Mouse (Mus musculus) limb, embryonic 13.5 days (tissue): Measurements from ENCODE around the gene Hps6. TPM values are rescaled to one million over a fixed set of nuclear protein-coding genes. Genes with fewer than 3 reads are reported as not detected.

Experiments
- ATAC-seq: fragments of 200-750 bp; cut with Nextera tagmentation; 2 replicates; pipeline ENCODE4 v1.8.0; 2017; ENCODE audit warnings: low read depth, moderate number of reproducible peaks, moderate TSS enrichment; ENCODE audit not compliant: low FRiP score
- H3K27ac ChIP-seq: fragments of 300-500 bp; sonication (generic); 2 replicates; pipeline ENCODE4 v1.5.1; 2015; ENCODE audit warnings: inconsistent platforms, mild to moderate bottlenecking, moderate library complexity
- H3K27me3 ChIP-seq: fragments of 300-500 bp; sonication (generic); 2 replicates; pipeline ENCODE4 v1.6.1; 2015; ENCODE audit warnings: mild to moderate bottlenecking, inconsistent platforms
- H3K36me3 ChIP-seq: fragments of 300-500 bp; sonication (generic); 2 replicates; pipeline ENCODE4 v1.6.1; 2015; ENCODE audit warnings: inconsistent platforms, mild to moderate bottlenecking, moderate library complexity
- H3K4me1 ChIP-seq: fragments of 300-500 bp; sonication (generic); 2 replicates; pipeline ENCODE4 v1.6.1; 2015; ENCODE audit warnings: inconsistent platforms
- H3K4me2 ChIP-seq: fragments of 300-500 bp; sonication (generic); replicated peaks from 2 replicates; pipeline ENCODE4 v1.6.1; 2015; ENCODE audit warnings: inconsistent platforms, mild to moderate bottlenecking, moderate library complexity
- H3K4me3 ChIP-seq: fragments of 300-500 bp; sonication (generic); 2 replicates; pipeline ENCODE4 v1.5.1; 2015; ENCODE audit warnings: moderate library complexity, mild to moderate bottlenecking, inconsistent platforms
- H3K9ac ChIP-seq: fragments of 300-500 bp; sonication (generic); 2 replicates; pipeline ENCODE4 v1.6.1; 2015; ENCODE audit warnings: mild to moderate bottlenecking, inconsistent platforms
- H3K9me3 ChIP-seq: fragments of 300-500 bp; sonication (generic); 2 replicates; pipeline ENCODE4 v1.6.1; 2016; ENCODE audit warnings: inconsistent platforms
- WGBS: fragments of 180-500 bp; shearing (Covaris S2); methylation state at CpG from one replicate; pipeline ENCODE4 v1.1.7; 2015; 5-methylcytosine and 5-hydroxymethylcytosine counted together
- polyA plus RNA-seq: library from polyadenylated mRNA; unstranded; fragments of >200 nt; fragmentation: Nextera tagmentation; extraction: Ambion mirVana; gene quantifications from 2 replicates; pipeline ENCODE4 v1.2.1, GENCODE M21; 2015

The Hps6 gene
- polyA plus RNA-seq, 1 experiment from 2014 or later: 8.1 TPM

- Histone ChIP-seq H3K27ac (no peak overlapping the region), H3K9ac (no peak overlapping the region), H3K9me3 (peaks cover 5% of the 10 kb centered on the region), H3K4me1 (peaks cover 10% of the 10 kb centered on the region), H3K36me3 (peaks cover 74% of the 10 kb centered on the region), H3K27me3 (no peaks in the 10 kb centered on the region), H3K4me2 (no peak overlapping the region), H3K4me3 (no peak overlapping the region)
- no peak for ATAC-seq
- WGBS: 90% methylated on average over 9 of the region's 9 CpGs
Measured at GRCm38 (mm10) chr19:46031689-46032432, 28.6 kb downstream of the Hps6 start.

DNA sequence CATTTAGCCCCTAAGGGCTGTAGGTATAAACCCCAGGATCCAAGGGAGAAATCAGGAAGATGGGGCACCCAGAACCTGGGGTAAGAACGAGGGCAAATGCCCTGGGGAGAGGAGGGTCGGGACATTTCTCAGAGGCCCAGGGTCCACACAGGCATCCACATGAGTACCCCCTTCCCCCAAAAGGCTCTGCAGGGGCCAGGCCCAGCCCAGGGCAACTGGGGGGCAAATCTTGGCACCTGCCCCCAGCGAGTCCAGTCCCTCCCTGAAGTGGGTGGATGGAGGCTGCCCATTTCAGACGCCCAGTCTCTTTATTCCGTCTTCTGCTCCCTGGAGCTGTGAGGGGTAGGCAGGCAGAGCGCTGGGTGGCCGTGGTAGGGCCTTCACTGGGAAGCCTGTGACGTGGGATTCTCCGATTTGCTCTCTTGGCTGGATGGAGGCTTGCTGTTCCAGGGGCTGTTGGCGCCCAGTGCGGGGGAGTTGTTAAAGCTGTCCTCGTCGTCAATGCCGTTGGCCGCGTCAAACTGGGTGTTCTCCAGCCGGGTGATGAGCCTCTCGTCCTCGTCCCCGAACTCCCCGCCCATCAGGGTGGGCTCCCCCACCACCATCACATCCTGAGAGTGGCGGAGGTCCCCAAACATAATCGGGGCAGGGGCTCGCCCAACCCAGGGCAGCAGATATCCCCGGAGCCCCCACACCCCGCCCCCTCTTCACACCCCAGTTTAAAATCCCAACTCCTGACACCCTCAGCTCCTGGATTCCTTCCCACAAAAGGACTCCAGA lies 29.6 kb downstream of the Hps6 start:
- 89% methylated on average over 26 of the region's 26 CpGs for WGBS
- H3K36me3 ChIP-seq: peaks cover 74% of the 10 kb centered on the region

DNA sequence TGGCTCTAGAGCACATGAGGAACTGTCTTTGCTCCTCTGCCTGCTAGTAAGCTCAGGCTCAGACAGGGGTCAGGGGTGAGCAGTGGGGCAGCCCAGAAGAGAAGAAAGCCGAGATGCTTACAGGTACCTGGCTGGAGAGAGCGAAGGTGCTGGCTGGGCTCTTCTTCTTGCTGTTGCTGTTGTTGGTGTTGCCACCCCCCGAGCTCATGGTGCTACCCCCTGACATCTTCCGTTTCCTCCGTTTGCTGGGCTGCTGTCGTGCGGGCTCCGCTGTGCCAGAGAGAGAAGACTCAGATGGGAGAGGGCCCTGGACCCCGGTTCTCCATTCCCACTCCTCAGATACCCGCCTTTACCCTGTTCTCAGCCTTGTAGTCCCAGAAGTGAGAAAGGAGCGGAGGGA lies 30.6 kb downstream of the Hps6 start:
- H3K4me1 ChIP-seq: peaks cover 28% of the 10 kb centered on the region
- no peak overlapping the region for H3K4me3 ChIP-seq
- H3K27me3 ChIP-seq: no peaks in the 10 kb centered on the region
- H3K4me2 ChIP-seq: no peak overlapping the region
- H3K9me3 ChIP-seq: peaks cover 5% of the 10 kb centered on the region
- no peak overlapping the region for H3K9ac ChIP-seq
- ATAC-seq: no peak
- H3K36me3 ChIP-seq: peaks cover 74% of the 10 kb centered on the region
- no peak overlapping the region for H3K27ac ChIP-seq
- 94% methylated on average over 11 of the region's 11 CpGs for WGBS

More for the DNA sequence above, 29.6 kb downstream of the Hps6 start:
- ATAC-seq: no peak
- H3K9ac ChIP-seq: no peak overlapping the region
- no peaks in the 10 kb centered on the region for H3K27me3 ChIP-seq
- no peak overlapping the region for H3K4me2 ChIP-seq
- H3K27ac ChIP-seq: no peak overlapping the region
- peaks cover 5% of the 10 kb centered on the region for H3K9me3 ChIP-seq
- peaks cover 20% of the 10 kb centered on the region for H3K4me1 ChIP-seq
- no peak overlapping the region for H3K4me3 ChIP-seq

GRCm38 (mm10) chr19:46035971-46036370 lies 32.7 kb downstream of the Hps6 start:
- WGBS: 89% methylated on average over 13 of the region's 13 CpGs
- no peaks in the 10 kb centered on the region for H3K9me3 ChIP-seq
- peak overlapping the region; percentile 100; the same call in 1 of the 2 replicates for H3K4me2 ChIP-seq
- no peak for ATAC-seq
- peaks cover 41% of the 10 kb centered on the region for H3K4me1 ChIP-seq
- H3K4me3 ChIP-seq: no peak overlapping the region
- no peaks in the 10 kb centered on the region for H3K27me3 ChIP-seq
- H3K36me3 ChIP-seq: peaks cover 57% of the 10 kb centered on the region
- no peak overlapping the region for H3K9ac ChIP-seq
- no peak overlapping the region for H3K27ac ChIP-seq

DNA sequence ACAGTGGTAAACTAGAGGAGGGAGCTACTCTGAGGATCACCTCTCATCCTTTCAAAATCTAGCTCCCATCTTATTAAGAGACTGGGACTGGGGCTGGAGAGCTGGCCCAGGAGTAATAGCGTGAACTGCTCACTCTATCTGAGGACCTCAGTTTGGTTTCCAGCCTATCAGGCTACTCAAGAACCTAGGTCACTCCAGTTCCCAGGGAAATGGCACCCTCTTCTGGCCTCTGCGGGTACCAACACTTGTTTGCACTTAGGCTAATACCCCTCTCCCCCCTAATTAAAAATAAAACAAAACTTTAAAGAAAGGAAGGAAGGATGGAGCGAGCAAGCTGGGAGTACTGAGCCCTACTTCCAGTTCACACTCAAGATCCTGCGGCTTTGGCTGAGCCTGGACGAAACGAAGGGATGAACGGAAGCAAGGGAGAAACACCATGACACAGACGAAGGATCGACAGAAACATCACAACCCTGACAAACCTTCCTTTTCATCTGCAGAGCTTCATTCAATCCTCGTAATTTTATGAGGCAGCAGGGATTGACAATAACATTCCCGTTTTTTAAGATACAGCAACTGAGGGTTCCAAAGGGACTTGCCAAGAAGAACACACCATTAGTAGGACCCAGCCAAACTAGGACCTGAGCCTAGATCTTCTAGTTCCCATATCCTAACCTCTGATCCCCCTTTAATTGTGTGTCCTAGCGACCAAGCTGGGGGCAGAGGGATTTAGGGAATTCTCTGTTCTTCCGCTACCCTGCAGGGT lies 33.4 kb downstream of the Hps6 start:
- peaks cover 52% of the 10 kb centered on the region for H3K36me3 ChIP-seq
- H3K4me2 ChIP-seq: peak overlapping the region; percentile 100
- no peak for ATAC-seq
- no peaks in the 10 kb centered on the region for H3K27me3 ChIP-seq
- peak overlapping the region; percentile 95 for H3K4me3 ChIP-seq
- WGBS: 75% methylated on average over 13 of the region's 13 CpGs
- no peaks in the 10 kb centered on the region for H3K9me3 ChIP-seq
- H3K9ac ChIP-seq: peak overlapping the region; percentile 99
- peak overlapping the region; percentile 99; the same call in 1 of the 2 replicates for H3K27ac ChIP-seq
- peaks cover 48% of the 10 kb centered on the region for H3K4me1 ChIP-seq

DNA sequence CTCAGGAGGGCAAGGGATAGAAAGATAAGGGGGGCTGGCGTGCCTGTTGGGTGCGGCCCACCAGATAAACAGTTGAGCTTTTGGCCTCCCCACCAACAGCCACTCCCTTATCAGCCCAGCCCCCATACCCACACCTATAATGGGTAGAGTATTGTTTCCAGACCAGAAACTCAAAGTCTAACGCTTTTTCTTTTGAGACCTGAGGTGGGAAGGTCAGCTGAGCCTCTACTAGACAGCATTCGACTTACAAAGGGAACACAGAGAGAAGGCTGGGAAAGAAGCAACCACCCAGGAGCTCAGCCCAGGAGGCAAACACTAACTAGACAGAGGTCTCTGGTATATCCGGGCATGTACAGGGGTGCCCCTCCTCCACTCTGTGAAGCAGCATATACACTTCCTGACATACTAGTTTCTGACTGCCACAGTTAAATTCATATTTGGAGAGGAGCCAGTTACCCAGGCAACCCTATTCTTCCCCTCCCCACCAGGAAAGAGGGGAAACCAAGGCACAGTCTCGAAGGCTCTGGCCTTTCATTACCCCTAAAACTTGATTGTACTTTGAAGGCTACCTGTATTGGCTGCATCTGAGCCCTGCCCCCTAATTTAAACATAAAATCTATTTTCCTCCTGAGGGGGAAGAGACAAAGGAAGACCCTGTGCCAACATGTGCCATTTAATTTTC lies 34.1 kb downstream of the Hps6 start:
- Histone ChIP-seq H3K4me1 (peaks cover 56% of the 10 kb centered on the region), H3K4me3 (peak overlapping the region; percentile 95)
- 27% methylated on average over 6 of the region's 6 CpGs for WGBS

GRCm38 (mm10) chr19:46037925-46038850 lies 34.9 kb downstream of the Hps6 start:
- H3K9me3 ChIP-seq: no peaks in the 10 kb centered on the region
- no peak for ATAC-seq
- 14% methylated on average over 13 of the region's 13 CpGs for WGBS

More for the DNA sequence above, 34.1 kb downstream of the Hps6 start:
- H3K27ac ChIP-seq: peak overlapping the region; percentile 99; the same call in 1 of the 2 replicates
- H3K9me3 ChIP-seq: no peaks in the 10 kb centered on the region
- ATAC-seq: no peak
- peaks cover 44% of the 10 kb centered on the region for H3K36me3 ChIP-seq
- no peaks in the 10 kb centered on the region for H3K27me3 ChIP-seq
- peak overlapping the region; percentile 99 for H3K9ac ChIP-seq
- H3K4me2 ChIP-seq: peak overlapping the region; percentile 100

GRCm38 (mm10) chr19:46038851-46039260 lies 35.5 kb downstream of the Hps6 start:
- no peaks in the 10 kb centered on the region for H3K9me3 ChIP-seq
- H3K27ac ChIP-seq: peak overlapping the region; percentile 99
- 0% methylated on average over 15 of the region's 17 CpGs for WGBS
- peak overlapping the region; percentile 95 for H3K4me3 ChIP-seq
- H3K4me2 ChIP-seq: peak overlapping the region; percentile 100
- H3K27me3 ChIP-seq: no peaks in the 10 kb centered on the region
- H3K4me1 ChIP-seq: peaks cover 70% of the 10 kb centered on the region
- peaks cover 30% of the 10 kb centered on the region for H3K36me3 ChIP-seq
- peak; percentile 25; the same call in 1 of the 2 replicates for ATAC-seq
- peak overlapping the region; percentile 99 for H3K9ac ChIP-seq

More at GRCm38 (mm10) chr19:46037925-46038850, 34.9 kb downstream of the Hps6 start:
- H3K4me2 ChIP-seq: peak overlapping the region; percentile 100
- peak overlapping the region; percentile 99 for H3K9ac ChIP-seq
- H3K36me3 ChIP-seq: peaks cover 36% of the 10 kb centered on the region
- H3K27ac ChIP-seq: peak overlapping the region; percentile 99; the same call in 1 of the 2 replicates
- peak overlapping the region; percentile 95 for H3K4me3 ChIP-seq
- no peaks in the 10 kb centered on the region for H3K27me3 ChIP-seq
- H3K4me1 ChIP-seq: peaks cover 64% of the 10 kb centered on the region

DNA sequence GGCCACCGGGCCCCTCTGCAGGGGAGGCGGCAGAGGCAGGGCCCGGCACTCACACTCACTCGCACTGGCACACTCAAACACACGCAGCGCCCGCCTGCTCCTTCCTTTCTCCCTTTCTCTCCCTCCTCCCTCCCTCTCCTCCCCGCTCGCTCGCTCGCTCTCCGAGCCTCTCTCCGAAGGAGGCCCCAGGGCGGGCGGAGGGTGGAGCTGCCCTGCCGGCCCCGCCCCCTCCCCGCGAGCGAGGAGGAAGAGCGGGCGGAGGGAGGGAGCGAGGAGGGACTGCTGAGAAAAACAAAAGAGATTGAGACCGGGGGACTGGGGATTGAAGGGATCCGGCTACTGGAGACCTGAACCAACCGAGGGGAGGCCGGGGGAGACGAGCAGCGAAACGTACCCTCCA lies 36.2 kb downstream of the Hps6 start:
- Histone ChIP-seq H3K4me2 (peak overlapping the region; percentile 100), H3K9ac (peak overlapping the region; percentile 99), H3K4me3 (peak overlapping the region; percentile 95), H3K27me3 (no peaks in the 10 kb centered on the region), H3K9me3 (no peaks in the 10 kb centered on the region), H3K27ac (peak overlapping the region; percentile 99), H3K4me1 (peaks cover 73% of the 10 kb centered on the region), H3K36me3 (peaks cover 23% of the 10 kb centered on the region)
- WGBS: under 1% methylated on average over 23 of the region's 30 CpGs
- peak; percentile 75 for ATAC-seq

DNA sequence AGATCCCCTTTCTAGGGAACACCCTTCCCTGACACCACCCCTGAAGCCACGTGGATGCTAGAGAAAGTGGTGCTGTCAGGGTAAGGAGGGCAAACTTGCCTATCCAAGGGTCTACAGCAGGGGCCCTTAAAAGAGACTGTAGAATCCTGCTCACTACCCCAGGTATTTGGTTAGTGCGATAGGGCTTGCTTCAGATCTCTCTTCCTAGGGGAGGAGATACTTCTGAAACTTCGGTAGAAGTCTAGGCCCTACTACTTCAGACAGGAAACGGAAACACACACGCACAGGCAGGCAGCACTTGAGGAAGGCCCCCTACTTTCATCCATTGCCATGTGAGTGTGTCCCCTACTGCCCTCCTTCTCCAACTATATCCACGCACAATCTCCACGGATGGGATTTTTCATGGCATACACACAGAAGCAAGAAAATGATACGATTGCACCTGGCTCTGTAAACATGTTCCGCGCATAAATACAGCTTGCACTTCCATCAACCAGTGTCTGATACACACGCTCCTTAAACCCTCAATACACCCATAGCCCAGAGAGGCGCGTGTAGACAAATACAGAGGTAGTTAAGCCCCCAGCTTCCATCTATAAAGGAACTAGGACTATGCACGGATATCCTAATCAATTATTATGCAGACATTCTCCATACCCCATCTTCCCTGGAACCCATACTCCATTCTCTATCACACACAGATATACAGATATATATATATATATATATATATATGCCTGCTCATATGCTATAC lies 37.0 kb downstream of the Hps6 start:
- Histone ChIP-seq H3K4me3 (peak overlapping the region; percentile 95), H3K9me3 (no peaks in the 10 kb centered on the region), H3K27ac (peak overlapping the region; percentile 99), H3K9ac (peak overlapping the region; percentile 99), H3K4me1 (peaks cover 73% of the 10 kb centered on the region), H3K36me3 (peaks cover 15% of the 10 kb centered on the region), H3K4me2 (peak overlapping the region; percentile 100), H3K27me3 (no peaks in the 10 kb centered on the region)
- no peak for ATAC-seq
- WGBS: 40% methylated on average over 14 of the region's 14 CpGs
